Mouse (Mus musculus) heart, adult 2 months (tissue): Measurements from ENCODE around the gene Fam222a.

ENCODE experiments used
- CTCF ChIP-seq: fragments of 200-600 bp; IDR thresholded peaks from 2 replicates; pipeline ENCODE4 v1.8.1; 2022; ENCODE audit warnings: antibody characterized with exemption, mild to moderate bottlenecking, moderate library complexity
- EP300 ChIP-seq: fragments of 200-500 bp; IDR thresholded peaks from 2 replicates; pipeline ENCODE4 v1.6.1; 2011; ENCODE audit warnings: low read depth, low read length, control low read depth; ENCODE audit not compliant: insufficient read depth
- POLR2A ChIP-seq: fragments of 200-500 bp; IDR thresholded peaks from 2 replicates; pipeline ENCODE4 v1.6.1; 2011; ENCODE audit warnings: mild to moderate bottlenecking, low read depth, low read length, control low read depth; ENCODE audit not compliant: insufficient read depth

- TF ChIP-seq CTCF (peak; percentile 79), POLR2A (no peak), EP300 (no peak)
These were observed 57.8 kb downstream of the Fam222a start for GRCm38 (mm10) chr5:114625590-114625989.
